Mouse (Mus musculus) stomach, postnatal 0 days (tissue): ENCODE data around the gene Nhlrc1. TPM values are rescaled to one million over a fixed set of nuclear protein-coding genes. Genes with fewer than 3 reads are reported as not detected.

Experiments used
- ATAC-seq: fragments of 200-750 bp; cut with Nextera tagmentation; 2 replicates; pipeline ENCODE4 v1.8.0; 2017; ENCODE audit not compliant: low FRiP score, low TSS enrichment
- DNase-seq: peaks from one replicate; pipeline ENCODE4 v3.0.0-alpha.2; 2016; ENCODE audit warnings: low spot score
- H3K27ac ChIP-seq: fragments of 300-500 bp; sonication (generic); replicated peaks from 2 replicates; pipeline ENCODE4 v1.5.1; 2014; ENCODE audit warnings: mild to moderate bottlenecking, control low read depth
- H3K27me3 ChIP-seq: fragments of 300-500 bp; sonication (generic); 2 replicates; pipeline ENCODE4 v1.6.1; 2014; ENCODE audit warnings: low read length; ENCODE audit not compliant: control insufficient read depth, insufficient read depth
- H3K36me3 ChIP-seq: fragments of 300-500 bp; sonication (generic); 2 replicates; pipeline ENCODE4 v1.6.1; 2014; ENCODE audit warnings: low read length, mixed read lengths; ENCODE audit not compliant: control insufficient read depth, insufficient read depth
- H3K4me1 ChIP-seq: fragments of 300-500 bp; sonication (generic); replicated peaks from 2 replicates; pipeline ENCODE4 v1.6.1; 2014; ENCODE audit warnings: antibody characterized with exemption; ENCODE audit not compliant: control insufficient read depth, insufficient read depth
- H3K4me2 ChIP-seq: fragments of 300-500 bp; sonication (generic); replicated peaks from 2 replicates; pipeline ENCODE4 v1.6.1; 2014; ENCODE audit warnings: low read depth, mild to moderate bottlenecking, control low read depth, moderate library complexity
- H3K4me3 ChIP-seq: fragments of 300-500 bp; sonication (generic); 2 replicates; pipeline ENCODE4 v1.5.1; 2014; ENCODE audit warnings: low read depth, low read length, control low read depth
- H3K9ac ChIP-seq: fragments of 300-500 bp; sonication (generic); 2 replicates; pipeline ENCODE4 v1.6.1; 2014; ENCODE audit warnings: mild to moderate bottlenecking, low read length, control low read depth, mixed read lengths
- H3K9me3 ChIP-seq: fragments of 300-500 bp; sonication (generic); 2 replicates; pipeline ENCODE4 v1.6.1; 2016; ENCODE audit warnings: low read length; ENCODE audit not compliant: control insufficient read depth
- CTCF ChIP-seq: IDR thresholded peaks from 2 replicates; pipeline ENCODE4 v1.5.1; 2016; ENCODE audit warnings: antibody characterized with exemption, low read depth, mild to moderate bottlenecking, moderate library complexity
- EP300 ChIP-seq: optimal IDR thresholded peaks from 2 replicates; pipeline ENCODE3; 2016; ENCODE audit warnings: antibody characterized with exemption
- WGBS: fragments of 180-500 bp; shearing (Covaris S2); extraction: QIAGEN DNeasy Blood & Tissue Kit; methylation state at CpG from one replicate; pipeline ENCODE4 v1.1.7; 2014; 5-methylcytosine and 5-hydroxymethylcytosine counted together
- polyA plus RNA-seq: library from polyadenylated mRNA; unstranded; fragments of >200 nt; fragmentation: Nextera tagmentation; extraction: Ambion mirVana; gene quantifications from 2 replicates; pipeline ENCODE4 v1.2.1, GENCODE M21; 2015

Nhlrc1 gene
- polyA plus RNA-seq, 1 experiment from 2014 or later, result 3.6 TPM

GRCm38 (mm10) chr13:46983878-46984277 lies 30.8 kb downstream of the Nhlrc1 start:
- no peak for TF ChIP-seq CTCF
- no peak for TF ChIP-seq EP300
- no peaks in the 10 kb centered on the region for H3K27me3 ChIP-seq
- no peak overlapping the region for H3K4me2 ChIP-seq
- H3K9me3 ChIP-seq, result no peaks in the 10 kb centered on the region
- 72% methylated on average over 2 of the region's 2 CpGs for WGBS
- ATAC-seq (no peak), DNase-seq (no peak)
- H3K4me1 ChIP-seq, result no peaks in the 10 kb centered on the region
- no peak overlapping the region for H3K9ac ChIP-seq
- no peaks in the 10 kb centered on the region for H3K36me3 ChIP-seq
- H3K27ac ChIP-seq, result no peak overlapping the region
- H3K4me3 ChIP-seq, result no peak overlapping the region

DNA sequence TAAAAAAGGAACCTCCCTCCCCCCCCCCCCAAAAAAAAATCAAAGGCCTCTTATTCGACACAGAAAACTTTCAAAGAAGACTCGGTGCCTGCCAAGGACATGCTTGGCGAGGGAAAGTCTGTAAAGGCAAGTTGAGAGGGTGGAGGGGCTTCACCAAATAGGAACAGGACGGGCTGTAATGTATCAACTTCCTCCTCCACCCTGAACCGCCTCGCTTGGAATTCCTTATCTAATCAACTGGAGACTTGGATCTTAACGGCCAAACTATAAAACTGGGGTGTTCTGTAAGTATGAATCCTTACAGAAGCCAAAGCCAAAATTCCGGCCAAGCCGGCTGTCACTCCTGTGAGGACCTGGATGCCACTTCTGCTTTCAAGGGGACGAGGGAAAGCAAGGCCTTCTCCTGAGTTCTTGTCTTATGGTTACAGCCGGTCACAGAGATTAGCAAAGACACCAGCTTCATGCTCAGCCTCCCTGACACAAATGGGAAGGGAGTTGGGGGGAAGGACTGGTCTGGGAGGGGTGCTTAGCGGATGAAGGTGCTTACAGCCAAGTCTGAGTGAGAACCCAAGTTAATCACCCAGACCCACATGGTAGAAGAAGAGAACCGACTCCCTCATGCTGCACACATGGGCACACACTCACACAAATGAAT lies 34.7 kb downstream of the Nhlrc1 start:
- H3K4me3 ChIP-seq, result no peak overlapping the region
- H3K4me1 ChIP-seq, result no peaks in the 10 kb centered on the region
- H3K9me3 ChIP-seq, result no peaks in the 10 kb centered on the region
- no peaks in the 10 kb centered on the region for H3K27me3 ChIP-seq
- no peak overlapping the region for H3K27ac ChIP-seq
- H3K4me2 ChIP-seq, result no peak overlapping the region
- no peak for TF ChIP-seq CTCF
- no peak overlapping the region for H3K9ac ChIP-seq
- ATAC-seq, result no peak
- no peaks in the 10 kb centered on the region for H3K36me3 ChIP-seq
- WGBS, result 39% methylated on average over 13 of the region's 13 CpGs
- DNase-seq, result peak; percentile 26

DNA sequence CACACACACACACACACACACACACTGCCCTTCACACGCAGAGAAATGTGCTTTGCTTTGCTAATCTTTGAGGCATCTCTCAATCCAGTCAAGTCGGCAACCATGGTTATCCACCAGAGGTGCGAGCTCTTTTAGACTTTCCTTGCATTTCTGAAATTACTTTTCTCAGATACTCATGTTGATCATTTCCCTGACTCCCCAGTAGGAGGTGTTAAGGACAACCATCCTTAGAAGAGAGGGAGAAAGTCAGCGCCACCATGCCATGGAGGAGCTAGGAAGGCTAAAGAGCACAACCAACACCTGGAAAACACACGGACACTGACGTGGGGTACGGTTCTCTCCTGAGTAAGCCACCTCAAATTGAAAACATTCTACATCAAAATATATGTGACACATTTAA lies 38.1 kb downstream of the Nhlrc1 start:
- Histone ChIP-seq H3K4me1 (no peaks in the 10 kb centered on the region), H3K36me3 (no peaks in the 10 kb centered on the region), H3K4me3 (no peak overlapping the region), H3K27ac (no peak overlapping the region), H3K27me3 (no peaks in the 10 kb centered on the region), H3K4me2 (no peak overlapping the region), H3K9ac (no peak overlapping the region), H3K9me3 (no peaks in the 10 kb centered on the region)
- 82% methylated on average over 7 of the region's 7 CpGs for WGBS
- DNase-seq (no peak), ATAC-seq (no peak)
- peak; percentile 60 for TF ChIP-seq CTCF
- TF ChIP-seq EP300, result no peak

DNA sequence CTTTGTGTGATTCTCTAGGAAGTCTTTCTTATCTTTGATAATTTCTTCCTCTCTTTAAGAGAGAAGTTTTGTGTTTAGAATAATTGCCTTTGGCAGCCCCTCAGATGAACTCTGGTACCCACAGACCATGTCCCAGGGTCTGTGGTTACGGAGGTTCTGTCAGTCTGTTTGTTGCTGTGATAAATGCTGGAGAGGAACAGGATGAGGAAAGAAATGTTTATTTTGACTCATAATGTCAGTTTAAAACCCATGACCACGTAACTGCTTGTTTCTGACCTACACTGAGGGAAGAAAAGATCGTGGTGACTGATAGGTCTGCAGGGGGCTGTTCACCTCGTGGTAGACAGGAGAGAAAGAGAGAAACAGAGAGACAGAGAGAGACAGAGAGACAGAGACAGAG lies 38.7 kb downstream of the Nhlrc1 start:
- H3K27ac ChIP-seq, result no peak overlapping the region
- no peak for DNase-seq

GRCm38 (mm10) chr13:46975031-46975551 lies 39.6 kb downstream of the Nhlrc1 start:
- 58% methylated on average over 13 of the region's 14 CpGs for WGBS
- no peaks in the 10 kb centered on the region for H3K36me3 ChIP-seq
- no peak overlapping the region for H3K9ac ChIP-seq
- no peak overlapping the region for H3K4me2 ChIP-seq
- no peak for ATAC-seq
- DNase-seq, result no peak
- H3K27ac ChIP-seq, result no peak overlapping the region
- no peak overlapping the region for H3K4me3 ChIP-seq
- no peaks in the 10 kb centered on the region for H3K4me1 ChIP-seq
- H3K9me3 ChIP-seq, result no peaks in the 10 kb centered on the region
- no peaks in the 10 kb centered on the region for H3K27me3 ChIP-seq
- TF ChIP-seq CTCF (no peak), EP300 (no peak)

More for the DNA sequence above, 38.7 kb downstream of the Nhlrc1 start:
- Histone ChIP-seq H3K36me3 (no peaks in the 10 kb centered on the region), H3K4me3 (no peak overlapping the region), H3K27me3 (no peaks in the 10 kb centered on the region), H3K4me2 (no peak overlapping the region), H3K9ac (no peak overlapping the region), H3K4me1 (no peaks in the 10 kb centered on the region), H3K9me3 (no peaks in the 10 kb centered on the region)
- TF ChIP-seq CTCF, result no peak
- TF ChIP-seq EP300, result no peak
- no peak for ATAC-seq
- 28% methylated on average over 4 of the region's 4 CpGs for WGBS

DNA sequence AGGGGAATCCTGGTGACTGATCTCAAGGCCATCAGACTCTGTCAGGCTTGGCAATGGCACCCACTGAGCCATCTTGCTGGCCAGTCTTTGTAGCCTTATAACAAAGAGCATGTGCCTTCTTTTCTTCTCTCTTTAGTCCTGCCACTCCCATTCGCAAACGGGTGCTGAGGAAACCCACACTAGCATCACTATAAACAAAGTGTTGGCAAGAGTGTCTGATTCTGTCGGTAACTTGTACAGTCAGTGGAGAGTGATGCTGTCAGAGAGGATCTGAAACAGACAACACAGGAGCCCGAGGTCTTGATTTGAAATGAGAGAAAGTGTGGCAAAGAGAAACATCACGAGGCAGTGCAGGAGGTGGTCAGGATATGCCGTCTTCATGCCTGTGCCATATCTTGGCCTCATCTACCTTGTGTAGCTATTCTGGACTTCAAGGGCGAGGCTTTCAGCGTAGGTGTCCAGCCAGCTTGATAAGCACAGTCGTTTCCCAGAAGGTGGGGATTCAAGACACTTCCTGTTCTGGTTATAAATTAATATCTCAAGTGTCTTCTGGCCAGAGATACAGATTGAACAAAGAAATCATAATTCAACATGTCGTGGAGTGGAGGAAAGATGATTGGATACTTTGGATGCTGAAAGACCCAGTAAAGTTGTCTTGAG lies 44.2 kb downstream of the Nhlrc1 start:
- TF ChIP-seq EP300, result no peak
- TF ChIP-seq CTCF, result no peak
- H3K27me3 ChIP-seq, result no peaks in the 10 kb centered on the region
- H3K9me3 ChIP-seq, result no peaks in the 10 kb centered on the region
- no peak overlapping the region for H3K27ac ChIP-seq
- ATAC-seq, result 0 out of 2 replicates have a peak, but pooled peaks have one; percentile 27
- H3K4me1 ChIP-seq, result no peaks in the 10 kb centered on the region
- H3K36me3 ChIP-seq, result no peaks in the 10 kb centered on the region
- H3K4me2 ChIP-seq, result no peak overlapping the region
- 58% methylated on average over 10 of the region's 10 CpGs for WGBS
- no peak overlapping the region for H3K4me3 ChIP-seq
- no peak overlapping the region for H3K9ac ChIP-seq
- peak; percentile 16 for DNase-seq
